Mouse (Mus musculus) spleen, postnatal 4 days (tissue): ENCODE results near the gene Prkaca.
"Not testable (repeated sequence)": the region's sequence is repeated elsewhere in the genome, so short reads cannot be mapped to it uniquely, and the experiment has no call there.

Experiments used
- DNase-seq, 2 experiments: peaks; one replicate each; pipeline ENCODE4 v3.0.0; 2022; ENCODE audit warnings: low spot score in 2 of 2

Gene Prkaca

DNA sequence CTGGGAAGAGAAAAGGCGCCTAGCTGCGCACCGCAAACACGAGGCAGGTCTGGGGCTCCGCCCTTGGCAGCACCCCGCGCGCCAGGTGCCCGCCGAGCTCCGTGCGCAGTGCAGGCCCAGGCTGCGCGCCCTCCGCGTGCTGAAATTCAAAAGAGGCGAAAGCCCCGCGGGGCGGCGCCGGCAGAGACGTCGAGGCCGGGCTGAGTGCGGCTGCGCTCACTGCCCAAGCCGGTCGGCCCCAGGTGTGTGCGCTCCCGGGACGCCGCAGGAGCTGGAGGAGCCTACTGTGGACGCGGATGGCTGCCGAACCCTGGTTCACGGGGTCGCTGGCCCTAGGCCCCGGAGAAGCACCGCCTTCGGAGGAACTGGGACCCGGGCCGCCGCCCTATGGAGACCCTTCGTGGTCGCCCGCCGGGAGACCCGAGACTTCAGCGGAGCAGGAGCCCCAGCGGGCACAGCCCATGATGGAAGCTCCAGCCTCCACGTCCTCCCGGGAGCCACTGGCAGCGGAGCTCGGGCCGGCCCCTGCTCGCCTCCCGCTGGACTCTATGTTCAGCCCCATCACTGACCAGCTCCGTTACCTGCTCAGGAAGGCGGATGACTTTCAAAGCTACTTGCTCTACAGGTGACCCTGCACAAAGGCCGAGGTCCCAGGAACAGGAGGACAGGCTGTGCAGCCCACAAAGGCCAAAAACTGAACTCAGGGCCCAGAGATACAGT is 28.6 kb downstream of the Prkaca start, which contains the start of gene 1700067K01Rik:
TSS of gene 1700067K01Rik (plus strand) at position 222 of the 720 bp plus-strand sequence.
- DNase-seq = no peak

DNA sequence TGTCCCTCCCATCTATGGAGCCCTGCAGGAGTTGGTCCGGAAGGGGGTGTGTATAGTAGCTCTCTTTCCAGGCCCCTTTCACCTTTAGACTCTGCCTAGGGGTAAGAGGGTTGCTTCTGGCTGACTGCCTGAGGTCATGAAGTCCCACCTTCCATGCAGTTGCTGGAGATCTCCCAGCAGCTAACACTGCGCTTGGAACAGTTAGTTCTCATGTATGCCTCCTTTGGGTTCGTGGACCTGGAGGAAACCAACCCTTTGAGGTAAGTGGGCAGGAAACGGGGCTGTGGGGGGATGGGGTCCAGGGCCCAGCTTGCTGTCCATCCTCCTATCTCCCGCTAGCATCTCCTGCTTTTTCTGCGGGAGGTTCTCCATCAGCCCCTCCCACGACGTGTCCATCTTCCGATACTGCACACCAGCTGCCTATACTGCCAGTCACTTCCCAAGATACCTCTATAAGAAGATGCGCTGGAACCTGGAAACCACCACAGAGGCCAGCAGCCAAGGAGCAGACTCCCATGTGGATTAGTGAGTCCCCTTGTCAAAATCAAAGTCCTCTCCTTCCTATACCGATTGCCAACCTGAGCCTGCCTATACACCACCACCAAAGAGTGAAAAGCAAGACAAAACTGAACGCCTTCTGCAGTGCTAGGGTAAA is 30.3 kb downstream of the Prkaca start:
- no peak for DNase-seq

DNA sequence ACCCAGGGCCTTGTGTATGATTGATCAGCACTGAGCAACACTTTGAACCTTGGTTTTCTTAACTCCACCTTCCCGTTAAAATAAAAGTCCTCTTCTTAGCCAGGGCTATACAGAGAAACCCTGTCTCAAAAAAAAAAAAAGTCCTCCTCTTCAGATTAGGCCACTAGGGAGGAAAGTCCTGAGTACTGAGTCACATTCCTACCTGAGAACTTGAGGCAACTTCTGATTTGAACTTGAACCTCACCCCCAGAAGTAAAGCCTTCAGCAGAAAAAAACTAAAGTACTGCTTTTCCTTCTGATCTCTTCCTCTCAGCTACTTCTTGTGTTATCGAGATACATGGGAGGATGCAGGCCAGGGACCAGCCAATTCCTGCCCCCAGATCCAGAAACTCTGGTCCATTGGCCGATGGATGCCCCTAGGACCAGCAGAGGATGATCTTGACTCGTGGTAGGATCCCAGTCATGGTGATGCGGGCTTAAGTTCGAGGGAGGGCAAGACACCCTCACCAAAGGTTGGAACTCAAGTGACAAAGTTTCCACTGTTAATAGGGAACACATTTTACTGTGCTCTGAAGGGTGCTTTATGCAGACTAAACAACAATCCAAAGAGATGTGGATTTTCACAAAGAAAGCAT is 30.9 kb downstream of the Prkaca start:
- no peak for DNase-seq

DNA sequence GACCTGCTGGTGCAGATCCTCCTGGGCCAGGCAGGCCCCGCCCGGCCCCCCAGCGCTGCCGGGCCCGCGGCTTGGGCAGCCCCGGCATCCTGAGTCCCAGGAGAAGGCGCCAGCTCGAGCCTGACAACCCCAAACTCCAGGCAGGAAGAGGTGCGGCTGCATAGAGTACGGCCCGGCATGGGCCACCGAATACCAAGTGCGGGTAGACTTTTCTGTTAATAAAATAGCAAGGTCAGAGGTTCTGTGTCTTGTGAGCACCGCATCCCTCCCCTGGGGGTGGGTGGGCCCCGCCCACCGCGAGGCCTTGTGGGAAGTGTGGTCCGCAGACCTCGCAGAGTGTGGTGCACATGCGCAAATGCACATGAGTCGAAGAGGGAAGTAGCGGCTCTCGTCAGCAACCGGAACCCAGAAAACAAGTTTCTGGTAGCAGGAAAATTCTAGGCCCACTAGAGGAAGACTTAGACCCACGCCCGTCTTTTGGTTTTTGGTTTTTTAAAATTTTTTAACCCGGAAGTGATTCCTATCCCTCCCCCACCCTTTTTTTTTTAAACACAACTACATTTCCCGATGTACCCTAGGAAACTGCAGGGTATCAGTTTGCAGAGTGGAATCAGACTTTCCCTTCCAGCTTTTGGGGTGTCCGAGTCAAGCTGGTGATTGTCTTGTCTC is 31.9 kb downstream of the Prkaca start:
- DNase-seq = peak; percentile 93 to 96

DNA sequence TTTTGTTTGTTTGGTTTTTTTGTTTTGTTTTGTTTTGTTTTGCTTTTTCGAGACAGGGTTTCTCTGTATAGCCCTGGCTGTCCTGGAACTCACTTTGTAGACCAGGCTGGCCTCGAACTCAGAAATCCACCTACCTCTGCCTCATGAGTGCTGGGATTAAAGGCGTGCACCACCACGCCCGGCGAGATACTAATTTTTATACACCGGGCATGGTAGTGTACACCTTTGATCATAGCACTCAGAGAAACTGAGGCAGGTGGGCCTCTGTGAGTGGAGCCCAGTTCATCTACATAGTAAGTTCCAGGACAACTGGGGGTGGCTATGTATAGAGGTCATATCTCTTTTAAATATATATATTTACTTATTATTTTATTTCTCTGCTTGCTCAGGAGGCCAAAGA is 32.7 kb downstream of the Prkaca start:
- not testable (repeated sequence) for DNase-seq

DNA sequence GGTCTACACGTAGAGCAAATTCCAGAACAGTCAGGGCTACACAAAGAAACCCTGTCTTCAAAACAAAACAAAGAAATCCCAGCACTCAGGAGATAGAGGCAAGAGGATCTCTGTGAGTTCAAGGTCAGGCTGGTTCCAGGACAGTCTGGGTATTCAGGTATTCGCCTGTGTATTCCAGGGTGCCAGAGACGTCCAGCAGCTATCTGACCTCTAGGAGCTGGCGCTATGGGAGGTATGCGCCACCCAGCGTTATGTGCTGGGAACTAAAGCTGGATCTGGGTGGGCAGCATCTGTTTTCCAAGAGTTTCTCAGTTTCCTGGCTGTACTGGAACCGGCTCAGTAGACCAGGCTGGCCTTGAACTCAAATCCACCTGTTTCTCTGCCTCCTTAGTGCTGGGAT is 35.6 kb downstream of the Prkaca start:
- DNase-seq = no peak

DNA sequence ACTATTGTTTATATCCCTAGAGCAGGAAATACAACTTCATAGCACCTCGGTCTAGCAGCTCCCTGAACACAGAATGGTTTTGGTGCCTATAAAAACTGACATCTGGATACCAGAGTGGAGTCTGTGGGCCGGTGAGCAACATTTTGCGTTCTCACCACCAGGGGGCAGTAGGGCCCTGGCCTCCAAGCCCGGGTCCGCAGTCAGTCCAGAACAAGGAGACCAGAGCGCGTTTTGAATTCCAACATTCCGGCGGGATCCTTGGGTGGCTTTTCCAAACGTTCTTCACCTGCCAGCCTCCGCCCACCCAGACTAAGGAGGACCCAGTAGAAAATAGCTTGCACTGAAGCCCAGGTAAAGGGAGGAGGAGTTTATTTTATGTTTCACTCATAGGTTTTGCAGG is 37.1 kb downstream of the Prkaca start:
- DNase-seq = peak; percentile 81 to 93

DNA sequence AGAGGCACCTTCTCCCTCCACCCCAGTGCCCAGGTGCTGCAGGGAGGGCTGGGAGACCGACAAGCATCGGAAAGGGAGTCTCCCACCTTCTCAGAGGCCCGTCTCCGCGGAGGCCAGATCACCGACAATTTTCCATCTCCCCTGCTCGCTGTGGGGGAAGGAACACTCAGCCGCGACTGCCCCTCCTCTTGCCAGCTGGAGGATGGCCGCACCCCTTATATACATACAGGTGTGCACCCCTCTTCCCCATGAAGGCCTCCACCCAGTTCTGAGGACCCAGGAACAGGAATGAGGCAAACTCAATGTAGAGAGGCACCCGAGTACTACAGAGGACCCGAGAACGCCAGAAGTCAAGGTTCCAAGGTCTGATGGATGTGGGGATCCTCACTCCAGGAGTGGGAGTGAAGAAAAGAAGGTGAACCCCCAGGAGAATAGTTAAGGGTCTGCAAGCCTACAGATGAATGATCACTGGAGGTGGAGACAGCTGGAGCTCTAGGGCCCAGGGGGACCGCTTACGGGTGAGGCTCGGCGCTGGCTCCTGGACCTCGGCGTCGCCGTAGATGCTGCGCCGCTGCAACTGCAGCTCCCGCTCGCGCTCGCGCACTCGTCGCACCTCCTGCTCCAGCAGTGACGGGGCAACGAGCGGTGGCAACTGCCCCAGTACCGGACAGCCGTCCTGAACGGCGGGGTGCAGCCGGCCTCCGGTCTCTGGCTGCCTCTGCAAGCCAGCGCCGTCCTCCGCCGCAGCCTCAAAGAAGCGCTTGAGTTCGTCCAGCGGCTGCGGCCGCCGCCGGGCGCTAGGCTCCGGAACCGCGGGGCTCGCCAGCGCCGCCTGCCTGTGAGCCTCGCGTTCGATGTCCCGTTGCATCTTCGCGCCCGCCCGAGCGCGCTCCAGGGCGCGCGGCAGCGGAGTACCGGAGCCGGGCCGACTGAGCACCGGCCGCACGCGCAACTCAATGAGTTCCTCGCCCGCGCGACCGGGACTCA is 38.1 kb downstream of the Prkaca start:
- DNase-seq = peak; percentile 67 to 89

DNA sequence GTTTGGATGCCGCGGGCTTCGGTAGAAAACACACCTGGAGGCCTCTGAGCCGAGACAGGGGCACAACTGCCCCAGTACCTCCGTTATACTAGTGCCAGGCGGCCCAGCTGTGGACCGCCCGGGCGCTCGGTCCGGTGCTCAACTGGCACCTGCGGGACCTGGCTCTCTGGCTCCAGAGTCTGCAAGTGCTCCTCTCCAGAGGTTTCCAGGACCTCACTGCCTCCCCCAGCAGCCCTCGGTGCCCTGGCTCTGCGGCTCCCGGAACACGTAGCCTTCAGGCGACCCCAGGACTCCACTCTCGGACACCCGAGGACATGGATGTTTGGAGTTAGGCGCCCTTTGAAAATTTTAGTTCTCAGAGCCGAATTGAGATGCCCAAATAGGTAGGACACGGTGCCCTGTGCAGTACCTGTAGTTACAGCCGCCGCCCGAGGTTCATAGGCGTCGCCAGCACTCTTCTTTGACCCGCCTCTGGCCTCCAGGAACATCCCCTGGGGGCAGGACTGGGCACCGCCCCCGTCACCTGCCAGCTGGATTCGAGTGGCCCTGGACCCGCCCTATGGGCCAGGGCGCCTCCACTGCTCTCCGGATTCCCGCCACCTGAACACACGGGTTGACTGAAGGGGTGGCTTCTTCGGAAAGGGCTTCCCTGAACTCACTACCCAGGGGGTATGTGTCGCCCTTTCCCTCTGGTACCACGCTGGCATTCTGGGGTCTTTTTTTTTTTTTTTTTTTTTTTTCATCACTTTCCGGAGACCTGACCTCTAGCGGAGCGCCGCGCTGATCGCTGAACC is 39.1 kb downstream of the Prkaca start, which contains the start of gene 2210011C24Rik:
TSS of gene 2210011C24Rik (minus strand) at position 467 of the 794 bp plus-strand sequence.
- no peak for DNase-seq

DNA sequence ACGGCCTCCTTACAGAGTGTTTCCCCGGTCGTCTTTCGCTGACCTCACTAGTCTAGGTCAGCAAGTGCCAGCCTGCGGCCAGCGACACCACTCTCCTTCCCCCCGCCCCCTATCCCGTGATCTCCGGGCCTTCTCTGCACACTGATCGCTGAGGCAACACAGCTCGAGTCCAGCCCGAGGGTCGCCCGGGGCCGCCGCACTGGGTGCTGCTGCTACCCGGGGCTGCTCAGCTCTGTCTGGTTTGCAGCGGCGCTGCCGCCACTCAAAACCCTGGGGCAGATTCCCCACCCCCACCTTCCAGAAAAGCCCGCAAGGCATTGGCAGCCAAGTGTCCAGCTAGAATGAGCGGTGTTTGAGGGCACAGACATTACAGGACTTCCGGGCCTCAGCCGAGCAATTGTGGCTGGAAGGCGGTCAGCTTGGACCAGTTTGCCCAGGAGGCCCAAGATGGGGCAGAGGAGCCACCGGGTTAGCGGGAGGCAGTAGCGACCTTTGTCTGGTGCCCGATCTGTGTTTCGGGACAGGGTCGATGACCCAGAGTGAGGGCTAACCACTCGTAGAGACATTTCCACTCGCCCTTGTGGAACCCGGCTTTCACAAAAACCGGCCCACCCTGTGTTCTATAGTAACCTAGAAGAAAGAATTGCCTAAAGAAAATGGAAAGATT is 39.8 kb downstream of the Prkaca start:
- no peak for DNase-seq

DNA sequence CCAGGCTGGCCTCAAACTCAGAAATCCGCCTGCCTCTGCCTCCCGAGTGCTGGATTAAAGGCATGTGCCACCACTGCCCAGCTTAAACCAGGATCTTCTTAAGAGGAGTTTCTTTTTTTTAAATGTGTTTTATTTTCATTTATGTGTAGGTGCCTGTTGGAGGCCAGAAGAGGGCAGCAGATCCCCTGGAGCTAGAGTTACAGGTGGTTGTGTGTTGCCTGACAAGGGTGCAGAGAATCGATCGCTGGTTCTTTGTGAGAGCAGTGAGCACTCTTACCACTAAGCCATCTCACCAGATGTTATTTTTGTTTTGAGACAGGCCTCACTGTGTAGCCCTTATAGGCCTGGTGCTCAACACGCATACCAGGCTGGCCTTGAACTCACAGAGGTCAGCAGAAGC is 43.0 kb downstream of the Prkaca start:
- DNase-seq = no peak

DNA sequence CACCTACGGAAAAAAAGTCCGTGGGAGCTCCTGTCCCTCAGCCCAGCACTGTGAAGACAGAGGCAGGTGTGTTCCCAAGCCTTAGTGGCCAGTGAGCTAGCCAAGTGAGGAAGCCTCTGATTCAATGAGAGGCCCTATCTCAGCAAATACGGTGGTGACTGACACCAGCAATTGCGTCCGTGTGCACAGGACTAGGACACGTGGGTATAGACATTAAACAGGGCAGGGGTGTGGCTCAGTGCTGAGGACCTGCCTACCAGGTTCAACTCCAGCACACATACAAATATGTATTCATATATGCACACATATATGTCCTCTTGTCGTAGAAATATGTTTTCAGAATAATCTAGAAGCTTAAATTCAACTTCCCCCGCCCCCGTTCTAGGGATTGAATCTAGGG is 46.9 kb downstream of the Prkaca start:
- DNase-seq = no peak

DNA sequence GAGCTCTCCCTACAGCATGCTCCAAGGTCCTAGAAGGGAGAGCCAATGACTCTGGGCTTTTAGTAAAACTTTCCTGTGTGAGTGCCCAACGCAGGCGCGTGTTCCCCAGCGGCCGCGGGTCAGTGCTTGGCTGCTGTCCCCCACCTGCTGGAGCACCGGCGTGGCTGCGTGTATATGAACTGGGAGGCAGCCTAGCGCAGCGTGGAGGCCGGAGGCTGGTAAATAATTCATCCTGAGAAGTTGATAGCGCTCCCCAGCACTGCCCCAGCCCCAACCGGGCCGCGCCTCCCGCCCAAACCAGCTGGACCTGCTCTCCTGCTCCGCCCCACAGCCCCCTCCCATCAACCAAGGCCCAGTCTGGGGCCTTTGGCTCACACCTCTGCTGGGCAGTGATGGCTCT is 48.3 kb downstream of the Prkaca start, which contains the start of gene Palm3:
TSS of gene Palm3 (plus strand) at position 376 of the 400 bp plus-strand sequence.
- no peak for DNase-seq

DNA sequence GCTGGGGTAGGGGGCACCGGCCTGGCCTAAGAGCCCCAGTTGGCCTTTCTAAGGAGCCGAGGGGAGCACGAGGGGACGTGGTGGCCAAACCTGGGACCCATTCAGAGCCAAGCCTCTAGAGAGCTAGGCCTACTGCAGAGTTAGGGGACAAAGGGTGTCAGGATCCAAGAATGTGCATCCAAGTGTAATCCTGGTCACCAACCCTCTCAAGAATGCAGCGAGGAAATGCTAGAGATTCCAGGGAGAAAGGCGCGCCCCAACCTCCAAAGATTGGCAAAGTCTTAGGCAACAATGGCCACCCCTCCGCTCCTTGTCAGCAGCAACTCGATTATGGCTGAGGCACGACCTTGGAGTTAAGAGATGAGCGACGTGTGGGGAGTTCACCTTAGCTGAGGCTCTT is 48.8 kb downstream of the Prkaca start:
- no peak for DNase-seq

DNA sequence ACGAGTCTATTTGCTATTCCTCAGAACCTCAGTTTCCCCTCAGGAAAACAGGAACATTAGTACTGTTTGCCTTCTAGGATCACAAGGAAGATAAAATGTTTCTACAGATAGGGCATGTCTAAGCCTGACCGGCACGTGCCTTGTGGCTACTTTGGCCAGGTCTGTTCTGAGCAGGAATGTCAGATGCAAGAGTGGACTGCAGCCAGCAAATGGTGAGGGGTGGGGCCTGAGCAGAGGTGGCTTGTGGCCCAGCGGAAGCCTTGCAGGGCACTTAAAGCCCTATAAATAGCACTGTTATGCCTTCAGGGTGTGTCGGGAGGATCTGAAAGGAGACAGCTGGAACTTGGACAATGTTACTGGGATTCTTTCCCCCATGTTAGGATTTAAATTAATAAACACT is 50.3 kb downstream of the Prkaca start:
- no peak for DNase-seq

DNA sequence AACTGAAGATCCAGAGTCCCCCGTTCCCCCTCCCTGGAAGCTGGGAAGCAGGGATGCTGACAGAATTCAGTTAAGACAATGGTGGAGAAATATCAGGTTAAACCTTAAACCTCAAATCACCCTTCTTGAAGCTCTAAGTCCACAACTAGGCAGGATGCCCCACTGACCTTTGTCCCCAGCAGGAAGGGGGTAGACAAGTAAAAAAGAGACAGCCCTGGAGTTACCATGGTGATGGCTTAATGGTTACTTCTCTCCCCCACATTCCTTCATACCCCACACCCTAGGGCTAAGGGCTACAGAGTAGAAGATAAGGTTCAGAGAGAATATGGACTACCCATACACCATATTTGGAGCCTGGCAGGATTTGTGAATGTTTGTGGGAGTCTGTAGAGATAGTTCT is 50.8 kb downstream of the Prkaca start:
- no peak for DNase-seq

DNA sequence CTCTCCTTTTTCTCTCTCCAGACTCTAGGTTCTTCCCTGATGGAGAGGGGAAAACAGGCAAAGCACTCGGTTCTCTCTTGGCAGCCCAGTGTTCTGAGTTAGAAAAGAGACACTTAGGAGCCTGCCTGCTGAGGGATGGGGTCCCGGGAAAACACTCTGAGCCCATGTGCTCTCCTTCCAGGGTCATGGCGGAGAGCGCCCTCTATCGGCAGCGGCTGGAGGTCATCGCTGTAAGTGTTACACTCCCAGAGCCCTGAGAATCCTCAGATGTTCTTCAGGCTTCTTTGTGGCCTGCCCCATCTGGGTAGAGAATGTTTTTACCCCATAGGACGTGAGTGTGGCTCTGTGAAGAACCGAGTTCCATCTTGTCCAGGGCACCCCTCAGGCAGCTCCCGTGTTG is 51.4 kb downstream of the Prkaca start:
- peak; percentile 54 to 88 for DNase-seq

DNA sequence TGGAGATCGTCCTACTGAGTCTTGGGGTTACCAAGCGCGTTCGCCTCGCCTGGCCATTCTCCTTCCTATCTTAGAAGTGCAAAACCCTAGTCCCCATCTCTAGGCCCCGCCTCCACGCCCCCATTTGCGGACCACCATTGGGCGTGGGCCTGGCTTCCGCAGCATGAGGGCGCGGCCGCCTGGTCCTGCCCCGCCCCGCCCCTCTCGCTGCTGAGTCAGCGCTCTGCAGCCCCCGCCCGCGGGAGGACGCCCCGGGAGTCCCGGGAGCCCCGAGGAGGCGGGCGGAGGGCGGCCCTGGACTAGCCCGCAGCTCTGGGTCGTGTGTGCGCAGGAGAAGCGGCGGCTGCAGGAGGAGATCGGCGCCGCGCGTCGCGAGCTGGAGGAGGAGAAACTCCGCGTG is 53.1 kb downstream of the Prkaca start:
- DNase-seq = peak; percentile 42 to 72

DNA sequence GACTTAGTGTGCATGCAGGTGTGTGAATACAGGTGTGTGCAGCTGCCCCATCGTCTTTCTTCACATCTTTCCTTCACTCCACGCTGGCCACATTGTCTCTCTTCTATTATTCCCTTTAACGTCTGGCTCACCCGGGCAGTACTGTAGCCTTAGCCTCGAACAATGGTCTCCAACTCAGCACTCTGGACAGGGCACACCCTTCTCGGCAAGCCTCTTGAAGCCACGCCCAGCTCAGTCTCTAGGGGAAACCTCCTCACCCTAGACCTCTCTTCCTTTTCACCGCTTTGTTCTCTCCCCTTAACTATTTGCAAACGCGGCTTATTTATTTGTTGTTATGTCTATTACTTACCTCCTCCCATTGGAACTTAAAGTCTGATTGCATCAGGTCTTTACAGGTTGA is 54.7 kb downstream of the Prkaca start:
- peak in 1 of 2 experiments; percentile 40 for DNase-seq

DNA sequence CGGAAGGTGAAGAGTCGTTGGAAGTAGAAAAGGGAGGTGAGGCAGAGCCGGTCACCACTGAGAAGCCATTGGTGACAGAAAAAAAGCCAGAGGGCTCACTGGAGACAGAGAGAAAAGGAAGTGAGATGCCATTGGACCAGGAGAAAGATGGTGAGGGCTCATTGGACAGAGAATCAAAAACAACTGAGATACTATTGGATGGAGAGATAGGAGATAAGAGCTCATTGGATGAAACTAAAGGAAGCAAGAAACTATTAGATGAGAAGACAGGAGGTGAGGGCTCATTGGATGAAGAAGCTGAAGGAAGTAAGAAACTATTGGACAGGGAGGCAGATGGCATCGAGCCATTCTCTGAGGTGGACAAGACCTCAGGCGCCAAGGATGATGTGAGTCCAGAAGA is 56.5 kb downstream of the Prkaca start:
- DNase-seq = no peak
